Mouse (Mus musculus): ENCODE measurements around the gene Dync1h1. TPM values are rescaled to one million over a fixed set of nuclear protein-coding genes. Genes with fewer than 3 reads are reported as not detected.
"Not testable (repeated sequence)": the region's sequence is repeated elsewhere in the genome, so short reads cannot be mapped to it uniquely, and the experiment has no call there.

Dync1h1 gene
- polyA plus RNA-seq, 1 experiment from 2014 or later: 33.2 TPM

DNA sequence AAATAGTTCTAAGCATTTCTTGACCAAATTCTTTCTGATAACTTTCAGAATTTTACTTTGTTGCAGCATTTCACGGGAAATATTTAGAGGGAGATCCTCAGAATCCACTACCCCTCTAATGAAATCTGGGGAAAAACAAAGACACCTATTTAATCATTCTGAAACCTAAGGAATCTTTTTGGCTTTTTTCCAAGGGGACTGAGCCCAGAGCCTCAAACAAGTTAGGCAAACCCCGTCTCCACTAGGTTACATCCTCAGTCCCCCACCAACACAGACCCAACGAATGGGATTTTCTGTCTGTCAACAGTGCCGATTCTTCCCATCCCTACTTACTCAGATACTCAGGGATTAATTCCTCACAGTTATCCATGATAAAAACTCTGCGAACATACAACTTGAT is 92.1 kb downstream of the Dync1h1 start:
- DNase-seq (ENCODE audit: low spot score): not testable (repeated sequence)

- DNase-seq (ENCODE audit: low spot score): no peak
Observed at GRCm38 (mm10) chr12:110695676-110696171, 94.5 kb downstream of the Dync1h1 start.

GRCm38 (mm10) chr12:110696173-110696974 is 95.1 kb downstream of the Dync1h1 start:
- peak; percentile 98 for DNase-seq (ENCODE audit: low spot score)

DNA sequence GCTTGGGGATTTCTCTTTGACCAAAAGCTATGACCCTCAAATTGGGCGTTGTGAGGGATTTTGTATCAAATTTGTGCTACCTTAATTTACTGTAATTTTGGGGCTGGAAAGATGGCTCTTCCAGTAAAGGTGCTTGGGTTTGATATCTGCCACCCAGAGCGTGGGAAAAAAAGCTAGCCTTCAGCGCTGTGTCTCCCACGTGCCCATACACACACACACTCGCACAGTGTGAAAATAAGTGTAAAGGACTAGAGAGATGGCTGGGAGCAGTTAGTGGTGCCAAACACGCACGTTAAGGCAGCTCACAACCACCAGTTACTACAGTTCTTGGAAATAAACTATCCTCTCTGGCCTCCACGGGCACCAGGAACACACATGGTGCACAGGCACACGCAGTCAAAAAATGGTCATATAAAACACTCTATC is 95.7 kb downstream of the Dync1h1 start:
- no peak for DNase-seq (ENCODE audit: low spot score)

GRCm38 (mm10) chr12:110697457-110697856 is 96.2 kb downstream of the Dync1h1 start:
- no peak for DNase-seq (ENCODE audit: low spot score)

- DNase-seq (ENCODE audit: low spot score): no peak
Observed at GRCm38 (mm10) chr12:110698080-110698479, 96.8 kb downstream of the Dync1h1 start.

DNA sequence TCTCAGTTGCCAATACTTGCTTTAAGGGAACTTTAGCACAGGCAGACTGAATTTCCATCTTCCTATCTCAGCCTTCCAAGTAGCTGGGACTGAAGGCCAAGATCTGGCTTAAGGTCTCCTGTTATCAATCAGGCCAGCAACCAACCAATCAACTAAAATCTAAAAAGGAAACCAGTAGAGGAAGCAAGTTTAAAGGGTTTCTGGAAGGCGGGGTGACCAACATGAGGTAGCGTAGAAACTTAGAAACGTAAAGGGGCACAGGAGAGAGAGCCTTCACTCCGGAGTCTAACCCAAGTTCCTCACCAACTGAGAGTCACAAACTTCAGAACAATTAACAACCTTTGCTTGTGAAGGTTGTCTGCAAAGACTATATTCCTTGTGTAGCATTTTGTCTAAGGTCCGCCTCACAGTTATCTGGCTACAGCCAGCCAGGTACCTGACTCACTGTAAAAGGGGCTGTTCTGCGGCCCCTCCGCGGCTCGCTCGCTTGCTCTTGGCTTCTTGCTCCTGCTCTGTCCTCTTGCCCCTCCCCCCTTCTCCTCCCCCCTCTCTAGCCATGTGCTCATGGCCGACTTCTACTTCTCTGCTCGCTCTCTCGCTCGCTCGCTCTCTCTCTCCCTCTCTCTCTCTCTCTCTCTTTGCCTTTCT is 97.4 kb downstream of the Dync1h1 start:
- no peak for DNase-seq (ENCODE audit: low spot score)

GRCm38 (mm10) chr12:110699171-110699547 is 97.9 kb downstream of the Dync1h1 start:
- DNase-seq (ENCODE audit: low spot score): no peak

DNA sequence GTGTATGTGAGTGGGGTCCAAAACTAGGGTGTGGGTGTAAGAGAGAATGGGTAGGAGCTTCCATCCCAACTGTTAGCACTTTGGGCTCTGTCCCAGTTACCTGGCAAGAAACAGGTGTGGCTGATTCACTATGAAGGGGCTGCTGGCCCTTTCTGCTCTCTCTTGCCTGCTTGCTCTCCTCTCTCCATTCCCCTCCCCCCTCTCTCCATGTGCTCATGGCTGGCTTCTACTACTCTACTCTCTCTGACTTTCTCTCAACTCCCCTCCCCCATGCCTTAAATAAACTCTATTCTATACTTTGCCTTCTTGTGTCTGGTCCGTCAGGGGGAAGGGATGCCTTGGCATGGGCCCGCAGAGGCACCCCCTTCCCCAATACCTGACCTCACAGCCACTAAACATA is 99.5 kb downstream of the Dync1h1 start:
- no peak for DNase-seq (ENCODE audit: low spot score)

DNA sequence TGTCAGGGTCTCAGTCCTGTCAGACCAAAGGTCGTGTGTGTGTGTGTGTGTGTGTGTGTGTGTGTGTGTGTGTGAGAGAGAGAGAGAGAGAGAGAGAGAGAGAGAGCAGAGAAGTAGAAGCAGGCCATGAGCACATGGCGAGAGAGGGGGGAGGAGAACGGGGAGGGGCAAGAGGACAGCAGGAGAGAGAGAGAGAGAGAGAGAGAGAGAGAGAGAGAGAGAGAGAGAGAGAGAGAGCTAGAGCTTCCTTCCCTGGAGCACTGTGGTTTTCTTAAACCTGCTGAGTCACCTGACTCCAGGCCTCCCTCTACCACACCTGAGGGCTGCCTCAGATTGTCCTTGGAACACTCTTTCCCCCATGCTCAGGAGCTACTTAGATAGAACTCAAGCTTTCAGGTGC is 100.1 kb downstream of the Dync1h1 start:
- DNase-seq (ENCODE audit: low spot score): peak; percentile 29

GRCm38 (mm10) chr12:110702556-110702955 is 101.3 kb downstream of the Dync1h1 start, which contains the start of gene Hsp90aa1:
Gene Hsp90aa1 (minus strand): TSS chr12:110702728.
- no peak for DNase-seq (ENCODE audit: low spot score)

DNA sequence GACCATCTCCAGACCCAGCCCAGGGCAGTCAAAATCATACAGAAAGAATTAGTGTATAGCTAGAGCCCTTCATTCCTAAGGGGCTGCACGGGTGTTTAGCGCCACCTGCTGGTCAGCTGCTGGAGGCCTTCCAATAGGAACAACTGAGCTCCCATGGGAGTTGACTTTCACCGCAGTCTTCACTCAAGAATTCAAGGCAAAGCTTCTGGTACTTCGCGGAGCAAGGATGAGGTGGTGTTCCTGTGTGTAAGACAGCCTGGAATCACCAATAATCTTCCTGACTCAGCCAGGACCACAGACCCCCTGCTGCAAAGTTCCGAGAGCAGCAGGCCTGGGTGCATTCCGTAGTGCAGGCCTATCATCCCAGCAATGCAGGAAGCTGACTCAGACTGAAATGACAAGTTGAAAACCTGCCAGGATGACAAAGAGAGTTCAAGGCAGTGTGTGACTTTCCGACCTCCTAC is 101.8 kb downstream of the Dync1h1 start:
- peak; percentile 76 for DNase-seq (ENCODE audit: low spot score)

DNA sequence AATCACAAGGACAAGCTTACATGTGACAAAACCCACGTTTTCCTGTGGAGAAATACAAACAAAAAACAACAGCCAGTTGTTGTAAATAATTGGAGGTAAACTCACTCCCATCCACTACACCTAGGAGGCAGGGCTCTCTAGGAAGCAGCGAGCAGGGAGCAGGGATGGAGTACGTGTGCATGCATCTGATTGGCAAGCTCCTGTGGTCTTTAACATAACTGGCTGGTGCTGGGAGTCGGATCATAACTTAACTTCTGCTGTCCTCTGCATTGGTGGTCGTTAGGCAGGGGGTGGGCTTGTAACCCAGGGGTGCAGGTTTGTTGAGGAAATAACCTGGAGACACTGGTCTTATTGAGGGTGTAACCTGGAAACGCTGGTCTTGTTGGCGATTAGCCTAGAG is 102.4 kb downstream of the Dync1h1 start:
- DNase-seq (ENCODE audit: low spot score): no peak

GRCm38 (mm10) chr12:110705419-110705818 is 104.2 kb downstream of the Dync1h1 start:
- DNase-seq (ENCODE audit: low spot score): not testable (repeated sequence)

DNA sequence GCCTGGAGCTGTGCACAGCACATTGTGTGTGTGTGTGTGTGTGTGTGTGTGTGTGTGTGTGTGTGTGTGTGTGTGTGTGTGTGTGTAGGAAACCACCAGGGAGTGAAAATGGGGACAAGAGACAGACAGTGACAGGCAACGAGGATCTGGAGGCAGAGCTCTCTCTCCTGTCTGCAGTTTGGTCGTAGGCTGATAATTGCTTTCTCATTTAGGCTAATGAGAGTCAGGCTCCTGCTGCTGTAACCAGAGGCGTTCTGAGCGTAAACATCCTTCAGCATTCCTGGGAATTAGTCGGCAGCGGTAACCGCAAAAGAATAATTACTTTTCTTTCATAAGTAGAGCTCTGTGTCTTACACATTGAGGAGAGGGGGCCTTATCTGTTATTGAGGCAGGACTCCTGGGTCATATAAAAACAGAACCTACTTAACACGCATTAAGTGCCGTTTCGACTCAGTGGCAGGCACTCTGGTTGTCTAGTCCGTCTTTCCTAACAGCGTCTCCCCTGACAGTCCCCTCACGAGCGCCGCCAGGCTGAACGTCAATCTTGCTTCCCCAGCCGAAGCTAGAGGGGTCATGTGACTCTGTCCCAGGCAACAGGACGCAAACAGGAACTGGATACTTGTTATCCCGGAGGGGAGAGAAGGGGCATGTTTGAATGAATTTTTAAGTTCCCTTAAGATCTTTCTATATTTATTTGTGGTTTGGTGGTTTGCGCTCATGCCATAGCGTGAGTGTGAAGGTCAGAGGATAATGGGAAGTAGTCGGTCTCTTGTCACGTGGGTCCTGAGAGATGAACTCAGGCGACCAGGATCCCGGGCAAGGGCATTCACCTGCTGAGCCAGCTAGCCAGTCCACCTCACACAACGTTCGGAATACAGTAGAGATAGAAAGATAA is 105.3 kb downstream of the Dync1h1 start:
- peak; percentile 59 for DNase-seq (ENCODE audit: low spot score)

GRCm38 (mm10) chr12:110707451-110707850 is 106.2 kb downstream of the Dync1h1 start:
- DNase-seq (ENCODE audit: low spot score): no peak

DNA sequence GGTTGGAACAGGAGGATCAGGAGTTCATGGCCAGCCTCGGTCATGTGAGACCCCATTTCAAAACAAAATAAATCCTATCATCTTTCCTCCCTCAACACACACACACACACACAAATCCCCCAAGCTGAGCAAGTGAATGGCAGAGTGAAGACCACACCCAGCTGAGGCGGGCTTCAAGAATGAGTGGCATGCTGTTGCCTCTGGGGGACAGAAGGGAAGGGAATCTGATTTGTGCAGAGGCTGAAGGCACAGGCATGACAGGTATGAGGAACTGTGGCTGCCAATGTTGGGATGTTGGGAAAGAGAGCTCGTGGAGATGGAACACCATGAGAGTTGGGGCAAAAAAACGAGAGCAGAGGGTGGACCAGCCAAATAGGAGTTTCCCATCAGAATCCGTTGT is 110.0 kb downstream of the Dync1h1 start:
- no peak for DNase-seq (ENCODE audit: low spot score)

GRCm38 (mm10) chr12:110713784-110714183 is 112.5 kb downstream of the Dync1h1 start:
- no peak for DNase-seq (ENCODE audit: low spot score)

GRCm38 (mm10) chr12:110714215-110714614 is 113.0 kb downstream of the Dync1h1 start:
- no peak for DNase-seq (ENCODE audit: low spot score)

DNA sequence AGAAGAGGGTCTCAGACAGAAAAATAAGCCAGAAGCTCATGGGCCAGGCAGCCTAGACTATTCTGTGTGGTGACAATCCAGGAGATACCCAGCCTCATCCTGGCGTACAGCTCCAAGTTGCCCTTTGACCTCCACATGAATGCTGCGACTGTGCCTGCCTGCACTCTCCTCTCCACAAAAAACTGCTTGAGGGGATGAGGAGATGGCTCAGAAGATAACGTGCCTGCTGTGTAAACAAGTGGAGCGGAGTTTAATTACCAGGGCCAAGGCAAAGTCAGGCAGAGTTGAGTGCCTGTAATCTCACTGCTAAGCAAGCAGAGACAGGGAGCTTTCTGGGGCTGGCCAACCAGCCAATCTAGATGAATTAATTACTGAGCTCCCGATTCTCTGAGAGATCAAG is 114.8 kb downstream of the Dync1h1 start:
- DNase-seq (ENCODE audit: low spot score): no peak

Measured in thymus, postnatal 0 days (tissue).